Mouse (Mus musculus) inflammation-experienced regulatory T-cells, adult 6 months (primary cell): ENCODE results near the gene Hist2h2bb. TPM values are rescaled to one million over a fixed set of nuclear protein-coding genes. Genes with fewer than 3 reads are reported as not detected.

Experiments
- ATAC-seq: one replicate; pipeline ENCODE4 v1.8.0; 2017
- polyA plus RNA-seq, 3 experiments: library from polyadenylated mRNA; unstranded; fragments of 100-300 nt; shearing (Covaris generic); gene quantifications; one replicate each; pipeline ENCODE4 v1.2.1; 2017

The Hist2h2bb gene
- polyA plus RNA-seq, 3 experiments from 2014 or later: 5.7 to 28.2 (median 20.9) TPM

DNA sequence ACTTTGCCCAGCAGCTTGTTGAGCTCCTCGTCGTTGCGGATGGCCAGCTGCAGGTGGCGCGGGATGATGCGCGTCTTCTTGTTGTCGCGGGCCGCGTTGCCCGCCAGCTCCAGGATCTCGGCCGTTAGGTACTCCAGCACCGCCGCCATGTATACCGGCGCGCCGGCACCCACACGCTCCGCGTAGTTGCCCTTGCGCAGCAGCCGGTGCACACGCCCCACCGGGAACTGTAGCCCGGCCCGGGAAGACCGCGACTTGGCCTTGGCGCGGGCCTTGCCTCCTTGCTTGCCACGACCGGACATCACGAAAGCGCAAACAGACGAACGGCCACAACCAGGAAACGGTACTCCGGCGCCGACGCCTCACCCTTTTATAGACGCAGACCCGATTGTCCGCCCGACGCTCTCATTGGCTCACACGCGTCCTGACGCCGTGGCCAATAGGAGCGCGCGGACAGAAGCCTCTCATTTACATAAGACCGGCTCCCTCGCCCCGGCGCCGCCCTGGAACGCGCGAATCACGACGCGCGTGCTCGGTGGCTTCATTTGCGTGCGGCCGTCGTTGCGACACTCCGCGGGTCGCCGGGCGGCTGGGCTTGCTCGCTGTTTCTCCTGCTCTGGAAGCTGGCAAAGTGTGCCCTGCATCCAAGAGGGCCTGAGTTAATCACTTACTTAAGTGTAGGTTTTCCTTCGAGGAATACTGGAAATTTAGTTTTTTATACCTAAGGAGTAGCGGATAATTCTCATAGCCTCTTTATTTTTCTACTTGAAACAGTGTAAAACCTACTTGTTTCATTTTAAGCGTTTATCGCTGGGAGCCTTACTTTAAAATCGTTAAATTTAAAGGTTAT lies 29.4 kb upstream of the Hist2h2bb start, which contains the start of gene Hist2h2aa2:
TSS of gene Hist2h2aa2 (minus strand) at position 328 of the 850 bp plus-strand sequence.
- peak; percentile 79 for ATAC-seq

DNA sequence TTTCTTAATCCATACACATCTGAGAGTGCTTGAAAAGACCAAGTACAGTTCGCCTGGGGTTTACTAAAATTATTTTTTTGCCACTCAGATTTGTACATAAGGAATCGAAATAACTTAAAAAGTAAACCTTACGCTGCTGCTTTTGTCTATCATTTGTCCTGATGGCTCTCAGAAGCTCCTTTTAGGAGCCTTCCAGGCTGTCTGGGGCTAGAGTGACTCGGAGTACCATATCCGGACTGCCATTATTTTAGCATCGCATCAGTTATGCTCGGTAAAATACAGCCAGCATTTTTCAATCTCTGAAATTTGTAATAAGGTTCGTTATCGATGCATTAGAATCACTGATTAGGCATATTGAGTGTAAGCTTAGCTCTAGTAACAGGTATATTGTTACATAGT lies 28.8 kb upstream of the Hist2h2bb start:
- ATAC-seq: no peak

DNA sequence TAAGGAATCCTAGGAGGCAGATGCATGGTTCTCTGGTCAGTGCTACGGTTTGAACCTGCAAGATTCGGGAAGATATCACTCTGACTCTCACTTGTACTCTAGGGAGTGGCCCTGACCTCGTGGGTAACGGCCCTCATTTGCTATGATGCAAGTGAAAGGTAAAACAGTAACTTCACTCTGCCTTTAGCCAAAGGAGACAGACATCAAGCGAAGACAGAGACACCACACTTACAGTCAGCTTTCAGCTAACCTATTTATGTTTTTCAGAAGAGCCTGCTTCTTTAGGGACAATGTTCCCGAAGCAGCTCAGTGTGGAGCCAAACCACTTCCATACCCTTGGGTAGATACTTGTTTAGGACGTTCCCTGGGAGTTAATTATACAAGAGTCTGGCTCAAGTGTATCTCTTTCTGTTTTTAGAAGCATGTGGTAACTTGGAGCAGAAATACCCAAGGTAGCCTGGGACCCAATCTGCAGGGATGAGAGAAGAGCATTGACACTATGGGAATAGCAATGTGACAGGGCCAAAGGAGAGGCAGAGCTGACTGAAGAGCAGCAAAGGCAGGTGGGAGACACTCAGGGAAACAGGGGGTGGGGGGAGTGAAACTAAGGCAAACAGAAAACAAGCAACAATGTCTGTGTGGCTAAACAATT lies 25.5 kb upstream of the Hist2h2bb start:
- no peak for ATAC-seq

DNA sequence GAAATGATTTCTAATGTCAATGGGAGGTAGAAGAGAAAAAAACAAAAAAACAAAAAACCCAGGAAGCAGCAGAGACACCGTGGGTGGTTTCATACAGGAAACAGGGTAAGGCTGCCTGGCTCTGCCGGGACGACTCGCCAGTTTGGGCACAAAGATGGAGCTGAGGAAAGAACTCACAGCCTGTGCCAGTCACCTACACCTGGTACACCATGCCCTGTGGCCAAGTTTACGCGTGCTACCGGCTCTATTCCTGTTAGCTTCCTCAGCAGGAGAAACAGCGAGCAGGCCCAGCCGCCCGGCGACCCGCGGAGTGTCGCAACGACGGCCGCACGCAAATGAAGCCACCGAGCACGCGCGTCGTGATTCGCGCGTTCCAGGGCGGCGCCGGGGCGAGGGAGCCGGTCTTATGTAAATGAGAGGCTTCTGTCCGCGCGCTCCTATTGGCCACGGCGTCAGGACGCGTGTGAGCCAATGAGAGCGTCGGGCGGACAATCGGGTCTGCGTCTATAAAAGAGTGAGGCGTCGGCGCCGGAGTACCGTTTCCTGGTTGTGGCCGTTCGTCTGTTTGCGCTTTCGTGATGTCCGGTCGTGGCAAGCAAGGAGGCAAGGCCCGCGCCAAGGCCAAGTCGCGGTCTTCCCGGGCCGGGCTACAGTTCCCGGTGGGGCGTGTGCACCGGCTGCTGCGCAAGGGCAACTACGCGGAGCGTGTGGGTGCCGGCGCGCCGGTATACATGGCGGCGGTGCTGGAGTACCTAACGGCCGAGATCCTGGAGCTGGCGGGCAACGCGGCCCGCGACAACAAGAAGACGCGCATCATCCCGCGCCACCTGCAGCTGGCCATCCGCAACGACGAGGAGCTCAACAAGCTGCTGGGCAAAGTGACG lies 24.3 kb upstream of the Hist2h2bb start, which contains the start of gene Hist2h2aa1:
TSS of gene Hist2h2aa1 (plus strand) at position 495 of the 884 bp plus-strand sequence.
- peak; percentile 75 for ATAC-seq

DNA sequence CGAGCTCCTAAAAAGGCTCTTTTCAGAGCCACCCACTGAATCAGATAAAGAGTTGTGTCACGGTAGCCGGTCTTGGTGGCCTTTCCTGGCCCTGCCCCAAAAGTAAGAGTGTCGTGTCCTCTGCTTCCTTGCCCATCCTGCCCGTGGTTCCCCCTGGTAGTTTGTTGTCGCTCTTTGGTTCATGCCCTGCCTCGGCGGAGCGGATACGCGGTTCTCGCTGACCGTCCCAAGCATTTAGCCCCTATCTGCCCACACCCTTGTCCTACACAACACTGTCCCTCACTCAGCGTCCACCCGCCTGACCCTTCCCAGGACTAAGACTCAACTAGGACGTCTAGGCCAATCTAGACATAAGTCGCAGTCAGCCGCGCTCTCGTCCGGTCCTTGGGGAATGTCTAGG lies 23.5 kb upstream of the Hist2h2bb start:
- peak; percentile 47 for ATAC-seq

DNA sequence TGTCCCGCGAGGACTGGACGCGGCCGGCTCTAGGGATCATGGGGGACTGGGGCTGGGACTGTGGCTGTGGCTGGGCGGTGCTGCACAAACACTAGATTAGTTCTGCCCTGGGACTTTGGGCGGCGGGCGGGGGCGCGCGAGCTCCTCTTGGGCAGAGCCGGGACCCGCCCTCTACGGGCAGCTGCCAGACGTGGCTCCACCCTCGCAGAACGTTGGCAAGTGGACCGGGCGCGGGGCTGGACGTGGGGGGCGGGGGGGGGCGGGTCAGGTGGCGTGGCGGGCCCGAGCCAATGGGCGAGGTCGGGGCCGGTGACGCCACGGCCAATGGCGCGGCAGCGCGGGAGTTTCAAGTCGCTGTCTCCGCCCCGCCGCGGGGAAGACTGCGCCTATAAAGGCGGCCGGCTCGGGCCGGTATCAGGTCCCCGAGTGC lies 23.1 kb upstream of the Hist2h2bb start, which contains the start of gene Hist2h3c1:
TSS of gene Hist2h3c1 (plus strand) at position 259 of the 430 bp plus-strand sequence.
- ATAC-seq: peak; percentile 53

DNA sequence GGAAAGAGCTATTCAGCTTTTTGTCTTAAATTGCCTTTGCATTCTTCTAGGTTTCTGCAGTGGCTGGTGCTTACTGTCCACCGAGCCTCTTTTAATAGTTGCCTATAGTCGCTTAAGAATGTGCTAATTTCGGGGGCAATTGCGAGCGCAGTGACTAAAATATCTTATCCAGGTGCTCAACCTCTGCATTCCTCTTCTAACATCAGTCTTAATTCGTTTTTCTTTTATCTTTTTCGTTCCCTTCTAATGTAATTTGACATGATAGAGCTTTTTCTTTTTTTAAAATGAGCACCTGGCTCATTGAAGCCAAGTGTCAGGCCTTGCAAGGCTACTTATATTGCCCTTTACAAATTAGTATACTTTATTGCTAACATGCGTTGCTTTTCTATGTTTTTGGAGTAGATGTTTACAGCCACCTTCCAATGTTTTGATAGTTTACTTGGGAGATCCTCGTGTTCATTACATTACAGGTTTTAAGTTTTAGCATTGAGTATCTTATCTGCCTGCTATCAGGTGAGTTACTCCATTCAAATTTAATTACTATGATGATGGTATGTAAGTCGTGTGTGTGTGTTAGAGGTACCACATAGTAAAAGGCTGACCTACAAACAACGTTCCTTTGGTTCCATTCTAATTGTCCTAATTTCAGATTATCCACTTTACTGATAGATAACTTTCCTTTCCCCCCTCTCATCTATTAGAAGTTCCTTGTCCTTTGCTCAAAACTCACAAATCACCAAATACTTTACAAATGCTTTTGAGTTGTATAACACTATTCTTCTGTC lies 22.0 kb upstream of the Hist2h2bb start:
- ATAC-seq: no peak

DNA sequence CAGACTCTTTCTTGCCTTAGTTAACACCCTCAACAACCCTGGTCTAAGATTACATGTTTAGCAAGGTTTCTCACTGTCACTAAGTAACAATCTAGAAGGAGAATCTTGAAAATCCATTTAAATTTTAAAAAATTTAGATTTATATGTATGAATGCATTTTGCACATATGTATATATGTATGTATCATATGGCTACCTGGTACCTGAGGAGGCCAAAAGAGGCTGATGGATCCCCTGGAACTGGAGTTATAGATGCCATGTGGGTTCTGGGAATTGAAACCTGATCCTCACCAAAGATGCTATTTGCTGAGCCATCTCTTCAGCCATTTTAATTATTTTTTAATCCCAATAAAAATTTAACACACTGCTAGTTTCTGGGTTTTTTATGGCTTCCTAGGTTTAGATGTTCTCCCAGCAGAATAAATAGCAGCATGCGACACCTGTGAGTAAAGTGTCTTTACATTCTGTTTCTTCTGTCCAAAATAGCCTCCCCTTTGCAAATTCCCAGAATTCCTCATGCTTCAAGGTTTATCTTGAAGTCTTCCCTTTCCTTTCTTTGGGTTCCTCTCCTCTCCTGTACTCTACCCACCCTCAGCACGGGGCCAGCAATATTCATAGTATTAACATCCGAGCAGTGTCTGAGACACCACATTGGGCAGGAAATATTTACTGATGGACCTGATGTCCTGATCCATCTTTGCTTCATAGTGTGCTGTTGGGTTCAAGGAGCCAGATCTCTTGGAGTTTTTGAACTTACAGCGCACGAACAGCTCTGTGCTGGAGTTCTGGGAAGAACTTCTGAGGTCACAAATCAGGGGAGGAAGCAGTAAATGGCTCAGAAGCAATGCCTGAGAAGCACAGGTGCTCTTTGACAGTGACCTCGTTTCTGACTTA lies 21.2 kb upstream of the Hist2h2bb start:
- ATAC-seq: no peak

DNA sequence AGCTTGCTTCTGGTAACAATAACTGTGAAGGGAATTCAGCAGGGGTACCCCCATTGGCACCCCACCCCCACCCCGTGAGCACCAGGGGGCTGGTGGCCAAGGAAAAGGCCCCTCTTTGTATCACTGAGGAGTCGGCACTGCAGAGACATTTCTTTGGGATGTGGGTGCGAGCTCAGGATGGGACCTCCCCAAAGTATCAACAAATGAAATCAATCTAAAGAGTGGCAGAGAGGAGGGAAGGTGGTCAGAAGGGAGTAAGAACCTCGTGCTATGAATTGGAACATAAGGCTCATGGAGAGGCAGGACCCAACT lies 20.6 kb upstream of the Hist2h2bb start:
- ATAC-seq: no peak

DNA sequence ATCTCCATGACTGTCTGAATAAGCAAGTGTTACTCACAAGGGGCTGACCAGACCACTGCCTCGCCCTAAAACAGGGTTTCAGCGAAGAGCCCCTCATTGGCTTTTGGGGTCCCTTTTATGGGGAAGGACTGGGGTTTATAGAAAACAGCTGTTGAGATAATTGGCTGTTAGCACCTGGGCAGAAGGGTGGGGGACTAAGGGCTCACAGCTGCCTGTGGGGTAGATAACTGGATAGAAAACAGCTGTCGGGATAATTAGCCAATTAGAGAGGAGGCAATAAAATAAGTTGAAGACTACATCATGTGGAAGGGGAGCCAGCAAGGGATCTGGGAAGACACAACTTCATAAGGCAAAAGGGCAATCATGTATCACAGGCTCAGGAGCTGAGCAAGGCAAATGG lies 18.7 kb upstream of the Hist2h2bb start:
- ATAC-seq: no peak

DNA sequence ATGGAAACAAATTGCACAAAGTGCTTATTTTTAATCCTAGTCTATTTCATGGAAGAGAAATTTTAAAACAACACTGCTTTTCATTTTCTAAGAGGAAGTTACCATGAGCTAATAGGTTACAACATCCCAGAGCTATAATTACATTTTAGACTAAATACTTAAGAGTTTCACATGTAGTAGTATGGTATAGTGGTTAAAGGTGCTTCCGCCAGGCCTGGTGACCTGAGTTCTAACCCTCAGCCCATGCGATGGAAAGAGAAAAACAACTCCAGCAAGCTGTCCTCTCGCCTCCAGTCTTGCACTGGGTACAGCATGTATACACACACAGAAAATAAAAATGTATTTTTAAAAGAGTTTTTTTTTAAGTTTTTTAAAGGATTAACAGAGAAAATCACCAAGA lies 17.8 kb upstream of the Hist2h2bb start:
- ATAC-seq: no peak

DNA sequence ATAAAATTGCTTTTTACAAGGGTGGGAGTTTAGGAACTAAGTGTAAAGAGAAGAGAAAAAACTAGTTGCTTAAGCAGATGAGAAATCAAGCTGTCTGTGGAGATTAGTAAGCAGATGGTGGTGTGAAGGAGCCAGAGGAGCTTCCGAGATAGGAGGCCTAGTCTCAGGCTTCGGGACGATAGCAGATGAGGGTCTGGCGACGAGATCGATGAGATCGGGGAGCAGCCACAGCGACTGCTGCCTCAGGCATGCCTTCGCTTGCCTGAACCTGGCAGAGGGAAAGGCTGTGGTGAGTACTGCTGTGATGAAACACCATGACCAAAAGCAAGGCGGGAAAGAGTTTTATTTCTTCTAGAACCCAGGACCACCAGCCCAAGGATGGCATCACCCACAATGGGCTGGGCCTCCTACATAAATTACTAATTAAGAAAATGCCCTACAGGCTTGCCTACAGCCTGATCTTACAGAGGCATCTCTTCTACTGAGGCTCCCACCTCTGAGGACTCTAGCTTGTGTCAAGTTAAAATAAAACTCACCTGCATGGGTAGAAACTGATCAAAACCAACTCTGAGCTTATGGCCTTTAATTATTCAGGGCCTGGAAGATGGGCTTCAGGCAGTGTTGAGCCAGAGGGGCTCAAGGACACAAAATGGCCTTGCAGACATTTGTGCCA lies 14.7 kb upstream of the Hist2h2bb start:
- no peak for ATAC-seq

DNA sequence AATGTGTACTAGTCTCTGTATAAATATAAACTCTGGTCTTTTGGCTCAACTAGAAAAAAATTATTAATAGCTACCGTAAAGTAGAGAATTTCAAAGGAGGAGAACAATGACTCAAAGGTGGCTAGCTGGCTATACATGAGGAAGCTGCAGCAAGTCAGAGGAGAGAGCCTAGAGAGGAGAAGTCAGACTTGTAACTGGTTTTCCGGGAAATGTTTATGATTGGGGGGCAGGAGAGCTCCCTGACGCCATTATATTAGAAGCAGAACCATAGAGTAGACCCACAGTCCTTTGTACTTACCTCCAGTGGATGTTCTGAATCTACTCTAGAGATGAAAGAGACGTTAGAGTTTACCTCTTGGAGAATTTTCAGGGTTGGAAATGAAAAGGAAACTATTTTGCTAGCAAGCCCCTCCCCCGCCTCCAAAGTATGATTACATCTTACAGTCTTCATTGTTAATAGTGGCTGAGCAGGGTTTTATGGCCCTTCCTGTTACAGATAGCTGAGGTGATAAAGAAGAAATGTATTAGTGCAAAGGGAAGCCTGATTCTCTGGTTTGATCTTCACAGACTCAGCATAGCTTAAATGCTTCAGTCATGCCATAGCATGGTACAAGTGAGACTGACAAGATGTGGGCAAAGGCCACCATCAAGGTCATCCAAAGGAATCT lies 13.5 kb upstream of the Hist2h2bb start:
- ATAC-seq: peak; percentile 28

DNA sequence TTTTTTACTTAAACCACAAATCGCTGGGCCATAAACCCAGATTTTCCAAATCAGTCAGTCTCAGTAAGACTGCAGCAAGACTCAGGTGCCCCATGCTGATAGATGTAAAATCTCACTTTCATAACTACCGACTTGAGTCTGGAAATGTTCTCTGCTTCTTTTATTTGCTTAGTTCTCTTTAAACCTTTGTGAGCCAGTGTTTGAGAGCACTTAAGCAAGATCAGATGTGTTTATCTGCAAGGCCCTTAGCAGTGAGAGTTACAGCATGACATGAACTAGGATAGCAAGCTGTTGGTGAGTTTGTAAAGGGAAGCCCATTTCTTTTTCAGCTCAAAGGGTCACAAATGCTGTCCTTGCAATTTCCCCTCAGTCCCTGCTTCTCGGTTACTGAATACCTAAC lies 12.4 kb upstream of the Hist2h2bb start:
- ATAC-seq: no peak

DNA sequence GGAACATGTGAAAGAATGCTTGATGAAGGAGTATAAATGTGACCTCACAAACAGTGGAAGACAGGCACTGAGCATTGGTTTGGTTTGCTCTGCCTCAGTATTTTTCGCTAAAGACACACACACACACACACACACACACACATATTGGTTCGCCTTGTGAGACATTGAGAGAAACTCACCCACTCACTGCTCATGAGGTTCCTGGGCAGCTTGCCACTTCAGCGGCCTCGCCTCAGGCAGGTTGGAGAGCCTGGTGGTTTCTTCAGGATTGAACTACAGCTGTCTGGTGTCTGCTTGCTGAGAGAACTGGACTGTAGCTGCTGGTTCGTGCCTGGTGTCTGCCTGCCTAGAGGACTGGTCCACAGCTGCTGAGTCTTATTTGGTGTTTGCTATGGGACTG lies 9.3 kb upstream of the Hist2h2bb start:
- no peak for ATAC-seq

DNA sequence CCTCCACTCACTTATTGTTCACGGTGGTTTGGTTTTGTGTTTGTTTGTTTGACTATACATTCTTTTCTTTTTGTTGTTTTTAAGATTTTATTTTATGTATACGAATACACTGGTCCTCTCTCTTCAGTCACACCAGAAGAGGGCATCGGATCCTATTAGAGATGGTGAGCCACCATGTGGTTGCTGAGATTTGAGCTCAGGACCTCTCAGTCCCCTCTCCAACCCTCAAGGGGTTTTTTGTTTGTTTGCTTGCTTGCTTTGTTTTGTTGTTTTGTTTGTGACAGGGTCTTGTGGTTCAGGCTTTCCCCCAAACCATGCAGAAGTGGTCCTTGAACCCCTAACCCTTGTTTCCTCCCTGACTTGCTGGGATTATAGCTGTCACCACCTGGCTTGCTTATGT lies 7.9 kb upstream of the Hist2h2bb start:
- no peak for ATAC-seq

DNA sequence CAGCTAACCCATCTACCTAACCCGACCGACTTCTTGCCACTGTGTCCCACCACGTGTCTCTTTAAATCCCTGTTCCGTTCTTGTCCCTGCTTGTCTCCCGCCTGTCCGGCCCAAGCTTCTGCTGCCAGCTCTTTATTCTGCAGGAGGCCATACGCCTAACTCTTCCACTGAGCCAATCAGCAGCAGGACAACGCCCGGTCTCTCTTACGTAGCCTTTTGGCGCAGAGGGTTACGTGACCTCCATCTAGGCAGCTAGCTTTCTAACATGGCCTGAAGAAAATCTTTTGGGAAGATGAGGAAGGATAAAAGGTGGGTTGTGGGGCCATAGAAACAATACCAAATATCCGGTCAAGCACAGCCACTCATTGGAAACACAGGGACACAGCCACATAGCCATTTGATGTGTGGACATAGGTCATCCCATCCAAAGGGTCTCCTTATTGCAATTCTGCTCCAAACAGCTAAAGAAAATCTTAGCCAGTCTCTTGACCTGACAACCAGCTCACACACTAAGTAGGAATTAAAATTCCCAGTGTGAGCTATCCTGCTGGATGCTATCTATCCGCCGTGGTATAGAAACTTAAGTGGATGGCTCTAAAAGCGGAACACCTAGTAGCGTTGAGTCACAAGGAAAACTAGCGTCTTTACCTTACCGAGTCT lies 7.2 kb upstream of the Hist2h2bb start:
- ATAC-seq: peak; percentile 66

DNA sequence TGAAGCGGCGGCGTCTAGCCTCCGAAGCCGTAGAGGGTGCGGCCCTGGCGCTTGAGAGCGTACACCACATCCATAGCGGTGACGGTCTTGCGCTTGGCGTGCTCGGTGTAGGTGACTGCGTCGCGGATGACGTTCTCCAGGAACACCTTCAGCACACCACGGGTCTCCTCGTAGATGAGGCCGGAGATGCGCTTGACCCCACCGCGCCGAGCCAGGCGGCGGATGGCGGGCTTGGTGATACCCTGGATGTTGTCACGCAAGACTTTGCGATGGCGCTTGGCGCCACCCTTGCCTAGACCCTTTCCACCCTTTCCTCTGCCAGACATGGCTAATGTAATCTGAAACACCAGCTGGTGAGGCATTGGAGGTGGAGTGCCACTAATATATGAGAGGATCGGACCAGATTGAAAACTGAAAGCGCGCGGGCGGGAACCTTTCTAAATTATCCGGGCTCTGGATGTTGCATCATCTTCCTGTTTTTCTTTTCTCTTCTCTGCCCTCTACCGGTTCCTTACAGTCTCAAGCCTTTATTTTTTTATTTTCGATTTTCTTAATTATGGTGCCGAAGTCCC lies 6.5 kb upstream of the Hist2h2bb start, which contains the start of gene Hist2h4:
TSS of gene Hist2h4 (minus strand) at position 333 of the 572 bp plus-strand sequence.
- peak; percentile 82 for ATAC-seq
